Mouse (Mus musculus) granulocyte monocyte progenitor cell, adult 5-6 weeks (primary cell): ENCODE results near the gene Eef2. TPM values are rescaled to one million over a fixed set of nuclear protein-coding genes. Genes with fewer than 3 reads are reported as not detected.
A peak's percentile ranks its signal among the peaks of the same experiment; 100 is the strongest.
"Not testable (repeated sequence)": the region's sequence is repeated elsewhere in the genome, so short reads cannot be mapped to it uniquely, and the experiment has no call there.

ENCODE experiments used
- ATAC-seq: replicated peaks from 2 replicates; pipeline ENCODE4 v1.8.0; 2016; ENCODE audit warnings: mild to moderate bottlenecking, moderate TSS enrichment, inconsistent platforms; ENCODE audit not compliant: poor library complexity, severe bottlenecking
- total RNA-seq, 2 experiments: library from RNA; stranded (forward) in 1 of 2; stranded (reverse) in 1 of 2; fragments of 200-712, 200-1000 nt in 1 of 2; fragments of >200 nt in 1 of 2; fragmentation: Nextera tagmentation in 1 of 2; gene quantifications; 2 replicates each; pipeline ENCODE4 v1.2.3; 2014 to 2017

The Eef2 gene
- total RNA-seq, 2 experiments from 2014 or later, result 843 to 1,576 TPM

DNA sequence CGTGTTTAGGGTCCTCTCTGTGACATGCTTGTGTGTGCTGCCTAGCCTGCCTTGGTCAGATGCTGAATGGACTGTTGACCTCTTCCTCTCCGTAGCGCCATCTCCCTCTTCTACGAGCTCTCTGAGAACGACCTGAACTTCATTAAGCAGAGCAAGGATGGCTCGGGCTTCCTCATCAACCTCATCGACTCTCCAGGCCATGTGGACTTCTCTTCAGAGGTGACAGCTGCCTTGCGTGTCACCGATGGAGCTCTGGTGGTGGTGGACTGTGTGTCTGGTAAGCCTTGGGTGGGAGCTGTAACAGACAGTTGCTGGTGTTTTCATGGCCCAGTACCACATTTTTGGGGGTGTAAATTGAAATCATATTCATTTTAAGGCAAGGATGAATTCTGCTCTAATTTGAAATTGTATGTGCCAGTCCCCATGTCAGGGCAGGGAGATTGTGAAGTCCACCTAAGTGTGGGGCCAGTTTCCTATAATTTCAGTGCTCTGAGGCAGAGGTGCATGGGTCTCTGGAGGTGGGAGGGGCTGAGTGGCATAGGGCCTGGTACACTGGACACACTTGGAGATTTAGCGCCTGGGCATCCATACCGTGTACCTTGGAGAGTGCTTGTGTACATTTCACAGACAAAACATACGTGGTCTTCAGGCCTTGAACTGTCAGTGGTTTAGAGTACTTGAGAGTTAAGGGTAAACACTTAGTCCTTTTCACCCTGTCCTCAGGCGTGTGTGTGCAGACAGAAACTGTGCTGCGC lies 1.7 kb downstream of the Eef2 start:
- ATAC-seq, result no peak

DNA sequence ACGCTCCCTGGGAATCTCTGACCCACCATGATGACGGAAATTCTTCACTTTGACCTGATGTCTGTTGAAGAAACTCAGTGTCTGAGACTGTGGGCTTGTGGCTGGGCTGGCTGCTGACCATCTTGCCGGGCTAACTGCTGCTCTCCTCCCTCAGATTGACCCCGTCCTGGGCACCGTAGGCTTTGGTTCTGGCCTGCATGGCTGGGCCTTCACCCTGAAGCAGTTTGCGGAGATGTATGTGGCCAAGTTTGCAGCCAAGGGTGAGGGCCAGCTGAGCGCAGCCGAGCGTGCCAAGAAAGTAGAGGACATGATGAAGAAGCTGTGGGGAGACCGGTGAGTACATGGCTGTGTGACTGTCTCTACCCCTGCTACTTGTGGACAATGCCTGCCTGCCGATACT lies 2.5 kb downstream of the Eef2 start:
- no peak for ATAC-seq

- ATAC-seq, result no peak
Measured at GRCm38 (mm10) chr10:81179451-81180342, 3.3 kb downstream of the Eef2 start.

DNA sequence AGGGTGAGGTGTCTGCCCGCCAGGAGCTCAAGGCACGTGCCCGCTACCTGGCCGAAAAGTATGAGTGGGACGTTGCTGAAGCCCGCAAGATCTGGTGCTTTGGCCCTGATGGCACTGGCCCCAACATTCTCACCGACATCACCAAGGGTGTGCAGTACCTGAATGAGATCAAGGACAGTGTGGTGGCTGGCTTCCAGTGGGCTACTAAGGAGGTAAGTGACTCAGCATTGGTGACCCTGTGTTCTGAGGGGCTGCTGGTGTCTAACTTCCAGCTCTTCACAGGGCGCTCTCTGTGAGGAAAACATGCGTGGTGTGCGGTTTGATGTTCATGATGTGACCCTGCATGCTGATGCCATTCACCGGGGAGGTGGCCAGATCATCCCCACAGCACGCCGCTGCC lies 4.5 kb downstream of the Eef2 start:
- ATAC-seq, result no peak

DNA sequence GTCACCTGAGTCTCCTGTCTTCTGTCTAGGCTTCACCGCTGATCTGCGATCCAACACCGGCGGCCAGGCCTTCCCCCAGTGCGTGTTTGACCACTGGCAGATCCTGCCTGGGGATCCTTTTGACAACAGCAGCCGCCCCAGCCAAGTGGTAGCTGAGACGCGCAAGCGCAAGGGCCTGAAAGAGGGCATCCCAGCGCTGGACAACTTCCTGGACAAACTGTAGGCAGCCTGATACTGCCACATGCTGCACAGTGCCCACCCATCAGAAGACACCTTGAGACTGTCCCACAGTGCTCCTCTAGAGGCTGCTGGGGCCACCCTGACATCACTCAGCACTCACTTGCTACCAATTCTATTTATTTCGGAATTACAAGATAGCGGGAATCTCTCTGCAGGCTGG lies 5.4 kb downstream of the Eef2 start:
- ATAC-seq, result not testable (repeated sequence)

DNA sequence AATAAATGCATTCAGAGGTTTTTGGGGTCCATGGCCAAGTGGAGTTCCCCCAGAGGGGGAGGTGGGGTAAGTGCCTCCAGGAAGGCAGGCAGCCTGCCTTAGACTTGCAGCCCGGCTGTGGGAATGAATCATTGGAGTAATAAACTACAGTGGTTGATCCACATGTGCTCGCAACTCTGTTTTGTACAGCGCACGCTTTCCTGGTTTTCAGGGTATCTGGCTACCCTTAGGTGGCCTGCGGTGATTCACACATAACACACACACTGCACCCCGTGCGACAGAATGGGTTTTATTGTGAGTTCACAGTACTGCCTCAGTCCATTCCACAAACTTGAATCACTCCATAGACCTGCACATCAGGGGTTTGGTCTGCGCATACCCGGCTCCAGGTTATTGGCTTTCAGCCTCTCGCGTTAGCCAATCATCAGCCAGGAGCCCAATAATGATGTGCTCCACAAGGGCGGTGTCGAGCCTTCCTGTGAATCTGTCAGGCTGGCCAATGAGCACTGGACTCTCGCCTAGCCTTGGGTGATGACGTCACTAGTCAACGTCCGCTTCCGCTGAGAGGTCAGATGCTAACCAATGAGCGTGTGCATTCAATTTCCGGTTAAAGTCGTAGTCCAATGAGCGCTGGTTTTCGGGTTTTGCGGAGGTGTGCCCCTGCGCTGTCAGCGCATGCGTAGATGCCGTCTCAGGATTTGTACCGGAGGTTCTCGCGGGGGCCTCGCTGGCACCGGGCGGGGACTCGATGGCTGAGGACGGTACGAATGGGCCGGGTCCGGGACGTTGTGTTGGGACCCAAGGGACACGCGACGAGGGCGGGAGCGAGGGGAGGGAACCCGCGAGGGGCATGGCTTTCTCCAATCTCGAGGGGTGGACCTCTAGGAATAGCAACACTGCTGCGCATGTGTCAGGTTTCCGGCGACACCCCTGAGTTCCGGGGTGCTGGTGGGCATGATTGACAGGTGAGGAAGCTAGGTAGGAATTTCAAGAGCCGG lies 6.2 kb downstream of the Eef2 start, which contains the start of gene Dapk3:
TSS of gene Dapk3 (plus strand) at position 670 of the 998 bp plus-strand sequence.
- ATAC-seq, result peak; percentile 84

DNA sequence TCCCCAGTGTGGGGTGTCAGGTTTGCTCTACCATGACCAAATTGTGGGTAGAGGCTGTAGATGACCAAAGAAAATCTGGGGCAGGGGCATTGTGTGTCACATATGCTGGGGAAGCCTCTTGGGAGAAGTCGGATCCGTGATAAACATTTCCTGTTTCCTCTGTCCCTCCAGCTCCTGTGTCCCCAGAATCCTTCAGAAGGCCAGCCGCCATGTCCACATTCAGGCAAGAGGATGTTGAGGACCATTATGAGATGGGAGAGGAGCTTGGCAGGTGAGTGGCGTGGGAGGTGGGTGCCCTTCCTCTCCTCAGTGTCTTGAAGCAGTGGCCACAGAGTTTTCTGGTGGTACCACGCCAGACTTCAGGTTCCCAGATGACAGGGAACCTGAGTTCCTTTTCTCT lies 7.4 kb downstream of the Eef2 start, which contains the start of gene 4930442H23Rik:
TSS of gene 4930442H23Rik (minus strand) at position 45 of the 400 bp plus-strand sequence.
- ATAC-seq, result no peak

DNA sequence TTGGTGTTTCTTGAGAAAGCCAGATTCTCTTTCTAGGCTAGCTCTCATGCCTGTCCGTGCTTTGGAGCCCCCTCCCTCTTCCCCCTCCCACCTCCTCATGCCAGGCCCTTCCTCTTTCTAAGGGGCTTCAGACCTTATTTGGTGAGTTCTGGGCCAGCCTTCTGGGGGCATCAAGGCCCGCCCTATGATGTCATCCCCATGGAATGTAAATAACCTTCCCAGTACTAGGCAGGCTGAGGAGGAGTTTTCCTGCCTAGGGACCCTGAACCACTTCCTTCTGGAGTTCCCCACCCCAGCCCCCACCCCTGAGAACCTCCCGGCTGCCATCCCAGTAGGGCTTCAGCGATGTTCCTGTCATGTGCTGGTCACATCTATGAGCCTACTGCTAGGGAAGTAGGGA lies 8.3 kb downstream of the Eef2 start:
- no peak for ATAC-seq

- ATAC-seq, result no peak
Measured at GRCm38 (mm10) chr10:81187161-81187560, 10.7 kb downstream of the Eef2 start.

DNA sequence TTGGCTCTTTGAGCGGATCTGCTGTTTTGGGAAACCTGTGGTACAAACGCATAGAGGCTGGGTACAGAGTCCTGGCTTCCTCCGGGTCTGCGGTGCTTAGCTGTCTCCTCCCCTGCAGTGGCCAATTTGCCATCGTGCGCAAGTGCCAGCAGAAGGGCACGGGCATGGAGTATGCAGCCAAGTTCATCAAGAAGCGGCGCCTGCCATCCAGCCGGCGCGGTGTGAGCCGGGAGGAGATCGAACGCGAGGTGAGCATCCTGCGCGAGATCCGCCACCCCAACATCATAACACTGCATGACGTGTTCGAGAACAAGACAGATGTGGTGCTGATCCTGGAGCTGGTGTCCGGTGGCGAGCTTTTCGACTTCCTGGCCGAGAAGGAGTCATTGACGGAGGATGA lies 13.4 kb downstream of the Eef2 start:
- no peak for ATAC-seq

DNA sequence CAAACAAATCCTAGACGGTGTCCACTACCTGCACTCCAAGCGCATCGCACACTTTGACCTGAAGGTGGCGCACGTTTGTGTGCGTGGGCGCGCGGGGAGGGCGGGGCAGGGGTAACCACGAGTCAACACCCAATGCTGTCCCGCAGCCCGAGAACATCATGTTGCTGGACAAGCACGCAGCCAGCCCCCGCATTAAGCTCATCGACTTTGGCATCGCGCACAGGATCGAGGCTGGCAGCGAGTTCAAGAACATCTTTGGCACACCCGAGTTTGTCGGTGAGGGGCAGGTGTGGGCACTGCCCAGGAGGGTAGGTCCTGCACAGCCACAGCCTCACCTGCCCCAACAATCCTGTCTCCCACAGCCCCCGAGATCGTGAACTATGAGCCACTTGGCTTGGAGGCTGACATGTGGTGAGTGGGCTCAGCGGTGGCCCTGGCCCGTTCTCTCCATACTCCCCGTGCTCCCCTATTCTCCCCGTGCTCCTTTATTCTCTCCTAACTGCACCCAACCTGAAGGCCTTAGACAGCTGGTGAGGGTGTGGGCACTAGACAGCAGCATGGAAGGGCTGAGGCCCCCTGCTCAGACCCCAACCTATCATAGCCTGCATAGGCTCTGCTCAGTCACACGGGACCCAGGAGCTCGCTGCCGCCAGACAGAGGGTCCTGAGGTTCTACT lies 13.9 kb downstream of the Eef2 start:
- ATAC-seq, result 0 out of 2 replicates have a peak, but pooled peaks have one; percentile 5

DNA sequence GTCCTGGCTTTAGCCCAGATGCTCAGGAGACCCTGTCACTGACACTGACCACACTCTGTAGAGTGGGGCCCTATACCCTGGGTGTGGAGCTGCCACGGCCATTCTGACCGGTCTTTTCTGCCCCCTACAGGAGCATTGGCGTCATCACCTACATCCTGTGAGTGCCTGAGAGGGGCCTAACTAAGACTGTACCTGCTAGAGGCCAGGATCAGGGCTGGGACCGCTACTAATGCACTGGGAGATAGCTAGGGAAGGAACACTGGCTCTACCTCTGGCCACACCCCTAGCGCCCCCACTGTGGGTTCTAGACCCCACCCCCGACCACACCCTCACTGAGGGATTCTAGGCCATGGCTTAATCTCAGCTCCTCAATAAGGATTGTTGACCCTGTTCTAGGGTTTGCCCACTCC lies 14.5 kb downstream of the Eef2 start:
- ATAC-seq, result peak; percentile 6; the same call in 1 of the 2 replicates

DNA sequence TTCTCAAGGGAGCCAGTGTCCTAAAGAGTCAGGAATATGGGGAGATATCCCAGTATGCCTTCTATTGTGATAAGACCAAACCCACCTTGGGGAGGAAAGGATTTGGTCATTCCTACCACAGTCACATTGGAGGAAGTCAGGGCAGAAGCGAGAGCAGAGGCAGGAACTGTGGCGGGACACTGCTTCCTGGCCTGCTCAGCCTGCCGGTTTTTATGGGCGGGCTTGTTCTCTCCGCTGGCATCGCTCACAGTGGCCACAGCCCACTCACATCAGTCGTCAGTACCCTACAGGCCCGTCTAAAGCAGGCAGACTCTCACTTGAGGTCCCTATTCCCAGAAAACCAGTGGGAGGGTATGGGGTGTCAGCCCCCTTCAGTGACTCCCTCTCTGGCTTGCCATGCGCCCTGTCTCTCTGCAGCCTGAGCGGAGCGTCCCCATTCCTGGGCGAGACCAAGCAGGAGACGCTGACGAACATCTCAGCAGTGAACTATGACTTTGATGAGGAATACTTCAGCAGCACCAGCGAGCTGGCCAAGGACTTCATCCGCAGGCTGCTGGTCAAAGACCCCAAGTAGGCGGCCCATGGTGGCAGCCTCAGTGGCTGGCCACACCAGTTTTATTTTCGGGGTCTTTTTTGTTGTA lies 15.0 kb downstream of the Eef2 start:
- peak; percentile 55 for ATAC-seq

- peak; percentile 38 for ATAC-seq
Measured at GRCm38 (mm10) chr10:81192270-81192967, 16.0 kb downstream of the Eef2 start.

- no peak for ATAC-seq
Measured at GRCm38 (mm10) chr10:81192968-81193501, 16.6 kb downstream of the Eef2 start.

GRCm38 (mm10) chr10:81193991-81194774 lies 17.8 kb downstream of the Eef2 start:
- no peak for ATAC-seq

DNA sequence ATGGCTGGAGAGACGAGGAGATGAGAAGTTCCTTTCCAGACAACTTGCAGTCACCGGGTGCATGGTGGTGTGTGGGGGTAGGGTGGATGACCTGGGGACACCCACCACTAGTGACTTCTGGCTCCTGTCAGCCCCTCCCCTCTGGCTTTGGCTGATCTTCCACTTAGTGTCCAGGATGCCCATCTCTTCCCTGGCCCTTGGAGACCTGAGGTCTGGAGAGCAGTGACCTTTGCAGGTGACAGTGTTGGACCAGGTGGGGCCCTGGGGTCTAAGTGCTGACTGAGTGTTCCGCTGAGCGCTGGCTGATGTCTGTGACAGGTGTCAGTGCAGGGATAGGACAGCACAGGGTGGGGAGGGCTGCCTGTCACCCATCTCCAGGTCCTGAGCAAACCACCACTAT lies 18.9 kb downstream of the Eef2 start:
- ATAC-seq, result no peak
